Mouse (Mus musculus): ENCODE measurements around the gene Tbc1d22a. TPM values are rescaled to one million over a fixed set of nuclear protein-coding genes. Genes with fewer than 3 reads are reported as not detected.

Tbc1d22a gene
- polyA plus RNA-seq, 1 experiment from 2014 or later = 15.3 TPM

GRCm38 (mm10) chr15:86184071-86184470, 30.2 kb upstream of the Tbc1d22a start:
- H3K27ac ChIP-seq (ENCODE audit: low read depth, low read length) = no peak overlapping the region
- no peak for TF ChIP-seq CTCF (IDR thresholded peaks at IDR 0.05; ENCODE audit: low read depth)
- no peak overlapping the region for H3K4me3 ChIP-seq (ENCODE audit: low read depth, low read length)
- WGBS = 73% methylated on average over 5 of the region's 5 CpGs
- H3K4me2 ChIP-seq (replicated peaks; ENCODE audit: low read depth) = peak overlapping the region; percentile 96
- no peaks in the 10 kb centered on the region for H3K27me3 ChIP-seq (replicated peaks; ENCODE audit: control insufficient read depth, insufficient read depth, low read length)
- H3K9ac ChIP-seq (ENCODE audit: low read depth, low read length) = no peak overlapping the region
- H3K9me3 ChIP-seq (ENCODE audit: control insufficient read depth) = no peaks in the 10 kb centered on the region
- 0 out of 2 replicates have a peak, but pooled peaks cover 6% of the 10 kb centered on the region for H3K4me1 ChIP-seq (replicated peaks; ENCODE audit: control insufficient read depth, insufficient read depth, low read length)
- H3K36me3 ChIP-seq (ENCODE audit: control insufficient read depth, insufficient read depth) = no peaks in the 10 kb centered on the region
- no peak for ATAC-seq

- Histone ChIP-seq H3K27me3 (replicated peaks; ENCODE audit: control insufficient read depth, insufficient read depth, low read length) (no peaks in the 10 kb centered on the region), H3K27ac (ENCODE audit: low read depth, low read length) (peak overlapping the region; percentile 77), H3K4me2 (replicated peaks; ENCODE audit: low read depth) (peak overlapping the region; percentile 96), H3K9me3 (ENCODE audit: control insufficient read depth) (no peaks in the 10 kb centered on the region), H3K4me3 (ENCODE audit: low read depth, low read length) (peak overlapping the region; percentile 80), H3K9ac (ENCODE audit: low read depth, low read length) (peak overlapping the region; percentile 77), H3K36me3 (ENCODE audit: control insufficient read depth, insufficient read depth) (no peaks in the 10 kb centered on the region), H3K4me1 (replicated peaks; ENCODE audit: control insufficient read depth, insufficient read depth, low read length) (0 out of 2 replicates have a peak, but pooled peaks cover 4% of the 10 kb centered on the region)
- ATAC-seq = peak; percentile 31
- TF ChIP-seq CTCF (IDR thresholded peaks at IDR 0.05; ENCODE audit: low read depth) = no peak
- WGBS = 1% methylated on average over 70 of the region's 70 CpGs
Observed at GRCm38 (mm10) chr15:86184851-86185688, 29.2 kb upstream of the Tbc1d22a start.

DNA sequence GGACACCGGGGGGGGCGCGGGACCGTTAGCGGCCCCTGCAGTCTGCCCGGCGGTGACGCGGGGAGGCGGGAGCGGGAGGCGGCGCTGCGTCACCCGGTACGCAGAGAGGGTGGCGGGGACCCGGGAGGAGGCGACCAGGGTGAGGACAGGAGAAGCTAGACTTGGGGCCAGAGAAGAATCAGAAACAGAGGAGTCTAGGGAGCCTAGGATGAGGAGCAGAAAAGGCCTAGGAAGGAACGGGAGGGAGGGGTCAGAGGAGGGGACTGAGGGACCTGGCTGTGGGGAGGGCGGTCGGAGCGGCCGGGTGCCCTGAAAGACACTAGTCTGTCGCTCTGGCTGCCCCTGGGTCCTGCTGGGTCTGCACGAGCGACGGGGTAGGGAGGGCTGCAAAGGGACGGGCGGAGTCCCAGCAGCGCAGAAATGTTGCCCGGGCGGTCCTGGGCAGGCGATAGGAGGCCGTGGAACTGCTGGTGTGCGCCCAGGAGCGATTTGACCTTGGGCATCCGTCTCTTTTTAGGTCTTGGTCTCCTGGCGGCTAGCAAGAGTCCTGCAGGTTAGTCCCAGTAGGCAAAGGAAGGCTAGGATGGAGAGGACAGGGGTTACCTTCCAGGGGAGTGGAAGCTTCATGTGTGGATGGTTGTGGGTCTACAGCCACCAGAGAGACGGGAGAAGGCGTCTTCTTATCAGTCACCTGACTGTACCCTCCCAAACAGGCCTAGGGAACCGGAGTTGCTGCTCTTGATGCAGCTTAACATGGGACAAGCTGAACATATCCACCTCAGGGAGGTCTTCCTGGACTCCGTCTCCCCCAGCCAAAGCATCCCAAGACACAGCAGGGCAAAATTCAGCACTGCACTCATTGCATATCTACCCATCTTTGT, 28.3 kb upstream of the Tbc1d22a start, which contains the start of gene Cerk:
TSS of gene Cerk (minus strand) at position 453 of the 881 bp plus-strand sequence.
- Histone ChIP-seq H3K27me3 (replicated peaks; ENCODE audit: control insufficient read depth, insufficient read depth, low read length) (no peaks in the 10 kb centered on the region), H3K4me2 (replicated peaks; ENCODE audit: low read depth) (peak within 1 kb of the TSS; percentile 96), H3K9ac (ENCODE audit: low read depth, low read length) (peak within 1 kb of the TSS; percentile 77), H3K9me3 (ENCODE audit: control insufficient read depth) (no peaks in the 10 kb centered on the region), H3K27ac (ENCODE audit: low read depth, low read length) (peak within 1 kb of the TSS; percentile 77), H3K36me3 (ENCODE audit: control insufficient read depth, insufficient read depth) (no peaks in the 10 kb centered on the region), H3K4me3 (ENCODE audit: low read depth, low read length) (peak within 1 kb of the TSS; percentile 80), H3K4me1 (replicated peaks; ENCODE audit: control insufficient read depth, insufficient read depth, low read length) (0 out of 2 replicates have a peak, but pooled peaks cover 4% of the 10 kb centered on the region)
- peak; percentile 67 for TF ChIP-seq CTCF (IDR thresholded peaks at IDR 0.05; ENCODE audit: low read depth)
- ATAC-seq = peak; percentile 26
- WGBS = 3% methylated on average over 38 of the region's 43 CpGs

- Histone ChIP-seq H3K27ac (ENCODE audit: low read depth, low read length) (no peak overlapping the region), H3K4me2 (replicated peaks; ENCODE audit: low read depth) (no peak overlapping the region), H3K27me3 (replicated peaks; ENCODE audit: control insufficient read depth, insufficient read depth, low read length) (no peaks in the 10 kb centered on the region), H3K4me3 (ENCODE audit: low read depth, low read length) (no peak overlapping the region), H3K4me1 (replicated peaks; ENCODE audit: control insufficient read depth, insufficient read depth, low read length) (0 out of 2 replicates have a peak, but pooled peaks cover 4% of the 10 kb centered on the region), H3K9me3 (ENCODE audit: control insufficient read depth) (no peaks in the 10 kb centered on the region), H3K9ac (ENCODE audit: low read depth, low read length) (no peak overlapping the region), H3K36me3 (ENCODE audit: control insufficient read depth, insufficient read depth) (no peaks in the 10 kb centered on the region)
- WGBS = 54% methylated on average over 3 of the region's 3 CpGs
- no peak for ATAC-seq
- TF ChIP-seq CTCF (IDR thresholded peaks at IDR 0.05; ENCODE audit: low read depth) = no peak
Observed at GRCm38 (mm10) chr15:86186686-86187085, 27.6 kb upstream of the Tbc1d22a start.

- TF ChIP-seq CTCF (IDR thresholded peaks at IDR 0.05; ENCODE audit: low read depth) = no peak
- whole genome bisulfite sequencing = 78% methylated on average over 5 of the region's 5 CpGs
- Histone ChIP-seq H3K4me1 (replicated peaks; ENCODE audit: control insufficient read depth, insufficient read depth, low read length) (no peaks in the 10 kb centered on the region), H3K27me3 (replicated peaks; ENCODE audit: control insufficient read depth, insufficient read depth, low read length) (no peaks in the 10 kb centered on the region), H3K36me3 (ENCODE audit: control insufficient read depth, insufficient read depth) (no peaks in the 10 kb centered on the region), H3K9ac (ENCODE audit: low read depth, low read length) (no peak overlapping the region), H3K9me3 (ENCODE audit: control insufficient read depth) (no peaks in the 10 kb centered on the region), H3K4me3 (ENCODE audit: low read depth, low read length) (no peak overlapping the region), H3K4me2 (replicated peaks; ENCODE audit: low read depth) (no peak overlapping the region), H3K27ac (ENCODE audit: low read depth, low read length) (no peak overlapping the region)
- ATAC-seq = no peak
Observed at GRCm38 (mm10) chr15:86188186-86188585, 26.1 kb upstream of the Tbc1d22a start.

Data from intestine, postnatal 0 days (tissue).